Mouse (Mus musculus): Measurements from ENCODE around the gene Map2k5.

The Map2k5 gene

DNA sequence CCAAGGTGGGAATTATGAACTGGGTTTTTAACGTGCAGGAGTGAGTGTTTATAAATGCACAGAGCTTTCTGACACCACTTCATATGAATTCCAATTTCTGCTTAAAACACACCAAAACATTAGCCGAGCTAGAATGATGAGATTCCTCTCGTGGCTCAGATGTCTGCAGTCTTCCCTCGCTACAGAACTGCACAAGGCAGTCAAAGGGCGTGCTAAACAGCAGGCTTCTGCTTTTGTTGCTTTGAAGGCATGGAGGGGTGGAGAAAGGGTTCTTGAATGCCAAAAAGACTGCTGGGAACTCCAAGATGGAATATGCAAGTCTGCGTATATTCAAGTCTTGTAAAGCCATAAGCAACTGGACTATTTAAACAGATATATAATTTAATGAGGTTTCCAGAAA lies 38.4 kb downstream of the Map2k5 start:
- no peak for DNase-seq

DNA sequence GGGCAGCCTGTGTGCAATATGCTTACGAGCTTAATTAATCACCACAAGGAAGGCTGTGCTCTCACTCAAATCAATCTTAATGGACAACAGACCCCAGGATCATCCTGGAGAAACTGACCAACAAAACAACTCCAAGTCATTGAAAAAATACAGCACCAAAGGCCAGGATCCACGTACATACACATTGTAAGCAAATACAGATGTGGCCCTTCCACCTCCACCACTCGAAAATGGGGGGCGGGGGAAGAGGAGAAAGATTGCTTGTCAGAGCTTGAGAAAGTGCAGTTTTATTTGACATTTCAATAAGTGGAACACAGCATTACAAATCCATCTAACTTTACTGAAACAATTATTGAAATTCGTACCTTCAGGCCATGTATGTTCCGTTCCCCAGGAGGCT lies 39.0 kb downstream of the Map2k5 start:
- DNase-seq, result no peak

GRCm38 (mm10) chr9:63335816-63336215 lies 41.9 kb downstream of the Map2k5 start:
- DNase-seq, result peak; percentile 25 to 35

DNA sequence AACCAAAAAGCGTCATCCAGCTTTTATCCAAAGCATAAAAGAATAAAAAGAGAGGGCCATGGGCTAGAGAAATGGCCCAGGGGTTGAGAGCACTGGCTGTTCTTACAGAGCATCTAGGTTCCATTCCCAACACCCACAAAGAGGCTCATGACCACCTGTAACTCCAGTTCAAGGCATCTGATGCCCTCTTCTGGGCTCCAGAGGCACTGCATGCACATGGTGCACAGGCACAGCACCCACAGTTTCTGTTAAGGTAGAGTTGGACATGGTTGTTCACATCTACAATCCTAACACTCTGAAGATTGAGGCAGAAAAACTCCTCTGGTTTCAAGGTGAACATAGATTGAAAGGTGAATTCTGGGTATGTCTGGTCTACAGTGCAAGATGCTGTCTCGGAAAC lies 44.6 kb downstream of the Map2k5 start:
- DNase-seq, result no peak

DNA sequence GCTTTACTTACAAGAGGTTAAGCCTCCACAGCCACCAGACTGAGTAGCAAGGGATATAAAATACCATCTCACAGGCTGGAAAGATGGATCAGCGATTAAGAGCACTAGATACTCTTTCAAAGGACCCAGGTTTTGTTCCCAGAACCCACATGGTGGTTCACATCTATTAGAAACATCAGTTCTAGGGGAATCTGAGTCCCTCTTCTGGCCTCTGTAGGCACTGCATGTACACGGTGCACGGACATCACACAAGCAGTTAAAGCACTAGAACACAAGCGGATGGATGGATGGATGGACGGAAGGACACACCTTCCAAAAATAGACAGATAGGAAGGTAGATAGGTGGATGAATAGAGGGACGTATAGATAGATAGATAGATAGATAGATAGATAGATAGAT lies 46.5 kb downstream of the Map2k5 start:
- DNase-seq, result no peak

- DNase-seq, result no peak
These were observed 48.6 kb downstream of the Map2k5 start for GRCm38 (mm10) chr9:63328958-63329685.

- DNase-seq, result no peak
These were observed 62.5 kb downstream of the Map2k5 start for GRCm38 (mm10) chr9:63315231-63315630.

DNA sequence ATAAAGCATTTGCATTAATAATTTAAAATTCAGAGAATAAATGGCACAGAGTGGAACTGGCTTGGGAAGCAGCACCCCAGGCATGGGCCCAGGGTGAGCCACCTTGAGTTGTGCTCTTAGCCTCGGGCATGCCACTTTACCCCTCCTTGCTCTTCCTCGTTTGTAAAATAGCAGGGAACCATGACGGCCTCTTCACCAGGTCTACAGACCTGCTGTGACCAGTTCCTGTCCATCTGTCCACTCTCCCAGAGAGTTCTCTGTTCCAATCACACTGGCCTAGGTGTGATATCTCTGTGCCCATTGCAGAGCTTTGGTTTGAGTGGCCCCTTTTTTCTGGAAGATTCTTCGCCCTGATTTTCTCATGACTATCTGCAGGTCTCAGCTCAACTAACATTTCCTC lies 63.6 kb downstream of the Map2k5 start:
- DNase-seq, result peak; percentile 64 to 71

DNA sequence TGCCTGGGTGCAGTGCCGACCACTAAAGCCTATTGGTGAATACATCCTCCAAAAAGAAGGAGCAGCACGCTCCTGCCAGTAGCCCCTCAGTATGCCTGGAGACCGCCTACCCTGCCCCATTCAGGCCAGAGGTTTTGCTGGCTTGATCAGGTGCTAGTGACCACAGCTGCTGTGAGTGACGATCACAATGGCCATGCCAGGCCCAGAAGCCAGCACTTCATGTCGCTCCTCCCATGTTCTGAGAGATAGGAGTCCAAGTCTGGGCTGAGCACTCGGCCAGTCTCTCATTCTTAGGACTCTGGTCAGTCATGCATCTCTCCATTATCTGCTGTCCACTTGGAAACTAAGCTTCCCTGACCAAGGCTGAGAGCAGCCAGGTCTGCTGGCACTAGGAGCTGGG lies 67.7 kb downstream of the Map2k5 start:
- no peak for DNase-seq

DNA sequence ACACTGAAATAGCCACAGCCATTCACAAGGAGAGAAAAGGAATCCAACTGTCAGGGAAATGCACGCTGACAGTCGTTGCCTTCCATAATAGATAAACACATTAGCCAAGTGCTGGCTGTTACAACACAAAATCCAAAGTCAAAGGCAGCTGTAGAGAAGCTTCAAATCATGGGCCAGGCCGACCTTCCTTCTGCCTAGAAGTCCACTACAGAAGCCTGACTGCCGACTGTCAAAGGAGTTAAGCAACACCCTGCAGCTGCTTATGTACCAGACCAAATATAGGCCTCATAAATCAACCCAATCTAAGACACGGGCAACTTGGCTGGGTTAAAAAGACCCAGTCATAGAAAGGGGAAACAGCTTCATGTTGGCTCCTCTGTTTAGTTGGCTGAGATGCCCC lies 68.7 kb downstream of the Map2k5 start:
- DNase-seq, result no peak

GRCm38 (mm10) chr9:63308441-63308840 lies 69.3 kb downstream of the Map2k5 start:
- DNase-seq, result peak; percentile 30 to 36

DNA sequence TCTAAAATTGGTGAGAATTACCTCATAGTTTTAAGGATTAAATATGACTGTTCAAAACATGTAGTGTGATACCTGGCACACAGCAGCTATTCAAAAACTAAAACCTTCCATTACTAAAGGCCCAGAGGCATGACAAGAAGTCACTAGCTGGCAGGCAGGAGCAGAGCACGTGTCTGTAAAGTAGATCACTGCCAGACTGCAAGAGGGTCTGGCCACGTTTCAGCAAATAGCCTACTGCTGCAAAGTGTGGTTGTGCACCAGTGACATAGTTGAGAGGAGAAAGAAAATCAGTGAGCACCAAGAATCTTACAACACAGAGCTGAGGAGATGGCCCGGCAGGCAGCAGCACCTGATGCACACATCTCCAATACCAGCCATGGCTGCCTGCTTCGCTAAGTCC lies 75.2 kb downstream of the Map2k5 start:
- no peak for DNase-seq

DNA sequence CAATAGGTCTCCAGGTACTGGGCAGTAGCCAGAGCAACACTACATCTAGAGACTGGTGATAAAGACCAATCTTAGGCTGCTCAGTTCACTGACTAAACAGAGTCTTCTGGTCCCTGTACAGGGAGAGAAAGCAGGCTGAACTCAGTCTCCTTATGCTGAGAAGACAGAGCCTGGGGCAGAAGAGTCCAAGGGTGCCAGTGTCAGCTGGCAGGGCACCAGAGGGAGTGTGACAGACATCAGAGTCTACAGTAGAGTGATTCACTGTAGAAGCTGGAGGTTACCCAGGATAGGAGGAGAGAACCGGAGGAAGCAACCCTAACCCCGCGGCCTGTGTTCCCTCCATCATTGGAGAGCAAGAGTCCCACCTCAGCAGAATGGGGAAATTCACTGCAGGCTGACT lies 79.0 kb downstream of the Map2k5 start:
- peak in 1 of 2 experiments; percentile 32 for DNase-seq

DNA sequence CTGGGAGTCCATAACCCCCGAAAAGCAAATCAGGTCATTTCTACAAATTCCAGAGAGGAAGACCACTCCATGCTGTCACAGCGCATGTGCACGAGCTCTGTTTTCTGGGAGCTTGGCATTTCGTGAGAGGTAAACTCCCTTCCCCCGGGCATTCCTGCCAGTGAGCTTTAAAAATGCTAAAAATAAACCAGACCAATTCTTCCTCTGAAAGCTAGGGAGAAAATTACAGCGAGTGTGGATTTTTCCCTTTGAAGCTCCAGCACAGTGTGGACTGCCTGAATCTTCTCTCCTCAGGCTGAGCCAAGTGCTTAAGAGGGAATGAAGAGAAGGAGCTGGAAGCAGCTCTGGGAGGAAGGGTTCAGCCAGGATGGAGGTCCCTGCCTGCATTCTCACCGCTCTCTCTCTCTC lies 82.1 kb downstream of the Map2k5 start:
- peak; percentile 63 to 70 for DNase-seq

DNA sequence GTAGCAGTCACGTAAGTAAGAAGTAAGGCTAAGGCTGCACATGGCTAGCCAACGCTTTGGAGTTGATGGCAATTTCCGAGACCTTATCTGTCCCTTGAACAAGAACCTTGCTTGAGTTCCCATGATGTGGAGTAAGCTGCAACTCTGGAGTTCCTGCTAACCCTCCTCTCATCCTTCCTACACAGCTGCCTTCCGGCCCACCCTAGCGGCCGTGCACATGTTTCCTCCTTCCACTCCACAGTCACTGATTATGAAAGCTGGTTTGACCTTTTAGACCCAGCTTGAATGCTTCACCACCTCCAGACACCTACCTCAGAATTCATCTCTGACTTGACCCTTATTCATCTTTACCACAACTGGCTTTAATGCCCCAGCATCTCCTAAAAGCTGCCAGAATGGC lies 82.9 kb downstream of the Map2k5 start:
- no peak for DNase-seq

- no peak for DNase-seq
These were observed 83.8 kb downstream of the Map2k5 start for GRCm38 (mm10) chr9:63293781-63294480.

DNA sequence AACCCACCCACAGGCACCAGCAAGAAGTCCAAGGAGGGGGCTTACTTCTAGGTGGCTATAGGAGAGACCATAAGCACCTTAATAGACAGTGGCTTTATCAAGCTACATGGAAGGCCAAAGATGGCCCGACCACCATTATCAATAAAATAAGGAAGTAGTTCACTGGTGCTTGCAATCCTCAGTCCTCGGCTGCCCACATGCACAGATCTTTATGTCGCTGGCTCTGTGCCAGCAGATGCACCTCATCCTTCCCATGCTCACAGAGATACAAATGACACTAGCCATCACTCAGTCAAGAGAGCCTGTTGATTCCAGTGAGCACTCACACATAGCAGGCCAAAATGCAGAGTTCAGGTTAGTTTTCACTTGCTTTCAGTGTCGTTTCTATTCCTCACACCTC lies 89.0 kb downstream of the Map2k5 start:
- no peak for DNase-seq

DNA sequence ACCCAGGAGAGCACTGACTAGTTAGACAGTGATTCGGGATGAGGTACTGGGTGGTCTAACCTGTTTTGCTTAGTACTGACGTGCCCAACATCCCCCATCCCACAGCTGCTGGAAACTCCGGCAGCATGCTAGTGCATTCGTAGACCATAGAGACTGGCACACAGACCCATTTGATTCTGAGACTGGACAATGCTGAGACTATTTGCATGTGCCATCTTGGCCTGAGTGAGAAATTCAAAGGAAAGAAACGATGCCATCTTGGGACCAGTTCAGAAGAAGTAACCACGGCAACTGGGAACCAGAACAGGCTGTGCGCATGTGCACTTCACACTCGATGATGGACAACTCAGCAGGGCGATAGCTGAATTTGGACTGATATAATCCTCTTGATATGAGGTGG lies 93.3 kb downstream of the Map2k5 start:
- no peak for DNase-seq

DNA sequence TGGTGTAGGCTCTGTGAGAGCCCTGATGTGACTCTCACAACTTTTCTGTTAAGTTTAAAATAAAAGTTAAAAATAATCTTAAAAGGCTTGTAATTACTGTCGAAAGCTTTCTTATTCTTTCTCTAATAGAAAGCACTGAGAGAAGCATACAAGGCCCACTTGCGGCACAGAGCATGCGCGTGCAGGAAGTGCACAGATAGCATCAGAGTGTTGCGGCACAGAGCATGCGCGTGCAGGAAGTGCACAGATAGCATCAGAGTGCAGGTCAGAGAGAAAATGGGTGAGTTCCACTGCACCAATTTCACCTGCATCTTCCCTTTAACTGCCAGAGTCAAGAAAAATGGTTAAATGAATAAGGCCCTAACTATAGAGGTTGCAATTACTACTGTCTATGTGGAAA lies 95.7 kb downstream of the Map2k5 start:
- no peak for DNase-seq

GRCm38 (mm10) chr9:63281086-63281485 lies 96.6 kb downstream of the Map2k5 start:
- no peak for DNase-seq

DNA sequence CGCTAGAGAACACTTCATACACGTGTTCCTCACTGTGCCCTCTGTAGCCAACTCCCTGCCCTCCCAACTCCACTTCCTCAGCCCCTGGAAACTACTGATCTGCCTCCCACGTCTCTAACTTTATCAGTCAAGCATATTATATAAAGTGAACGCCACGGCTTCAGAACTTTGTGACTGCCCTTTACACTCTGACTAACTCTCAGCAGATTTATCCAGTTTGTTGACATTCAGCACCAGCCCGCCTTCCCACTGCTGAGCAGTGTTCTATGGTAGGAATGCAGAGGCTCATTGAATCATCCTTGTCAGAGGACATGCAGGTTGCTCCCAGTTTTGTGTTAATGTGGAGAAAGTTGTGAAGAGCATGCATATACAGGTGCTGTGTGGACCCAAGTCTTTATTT lies 103.9 kb downstream of the Map2k5 start:
- DNase-seq, result no peak

- DNase-seq, result no peak
These were observed 107.9 kb downstream of the Map2k5 start for GRCm38 (mm10) chr9:63269839-63270238.

- DNase-seq, result no peak
These were observed 114.5 kb downstream of the Map2k5 start for GRCm38 (mm10) chr9:63263188-63263587.

DNA sequence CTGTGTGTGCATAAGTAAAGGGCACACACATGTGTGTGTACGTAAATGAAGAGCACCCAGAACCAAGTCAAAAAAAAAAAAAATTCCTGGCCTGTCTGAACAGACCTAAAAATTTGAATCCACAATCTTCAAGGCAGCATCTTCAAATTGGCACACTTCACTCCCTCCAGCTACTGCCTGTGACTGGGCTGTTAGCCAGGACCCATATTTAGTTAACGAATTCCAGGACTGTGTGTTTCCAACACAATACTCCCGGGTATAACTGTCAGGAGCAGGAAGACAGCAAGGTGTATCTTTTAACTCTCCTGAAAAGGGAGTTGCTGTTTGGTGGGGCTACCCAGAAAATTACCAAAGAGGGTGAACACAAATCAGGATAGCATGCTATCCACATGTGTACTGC lies 118.9 kb downstream of the Map2k5 start:
- DNase-seq, result peak; percentile 62 to 68

- no peak for DNase-seq
These were observed 120.0 kb downstream of the Map2k5 start for GRCm38 (mm10) chr9:63257739-63258138.
